Mouse (Mus musculus) Patski (cell line): ENCODE results near the gene Tmem136. TPM values are rescaled to one million over a fixed set of nuclear protein-coding genes. Genes with fewer than 3 reads are reported as not detected.
A peak's percentile ranks its signal among the peaks of the same experiment; 100 is the strongest.
"Not testable (repeated sequence)": the region's sequence is repeated elsewhere in the genome, so short reads cannot be mapped to it uniquely, and the experiment has no call there.

ENCODE experiments used
- ATAC-seq: fragments of 100-300 bp; one replicate; pipeline ENCODE4 v1.8.0; 2021
- CTCF ChIA-PET: fragments of 350-600 bp; sonication (Branson Sonifier 250); formaldehyde crosslinking; loops from one replicate; lab custom pipeline; 2022; ENCODE audit warnings: inconsistent platforms; lab: Charles Lee
- POLR2A ChIA-PET: fragments of 350-600 bp; sonication (Branson Sonifier 250); formaldehyde crosslinking; loops from one replicate; lab custom pipeline; 2022; ENCODE audit warnings: antibody characterized with exemption, inconsistent platforms; lab: Charles Lee
- DNase-seq: peaks from one replicate; pipeline ENCODE4 v3.0.0-alpha.2; 2011; ENCODE audit warnings: low read depth, low spot score
- H3K27me3 ChIP-seq: fragments of 371-371 bp; one replicate; pipeline ENCODE4 v1.5.1; 2021
- CTCF ChIP-seq: fragments of 100-300 bp; IDR thresholded peaks from one replicate; pipeline ENCODE4 v1.5.1; 2021
- in situ Hi-C: fragments of 300-500 bp; cut with MboI; formaldehyde crosslinking; loops from 3 replicates; pipeline ENCODE4 v1.11.1; 2018; ENCODE audit warnings: low pct_unique_long_range_greater_than_20kb, mixed read lengths
- polyA plus RNA-seq: library from polyadenylated mRNA; unstranded; gene quantifications from one replicate; pipeline ENCODE4 v1.2.3, GENCODE M21; 2021

Tmem136 gene
- polyA plus RNA-seq, 1 experiment from 2014 or later, result 27.9 TPM

DNA sequence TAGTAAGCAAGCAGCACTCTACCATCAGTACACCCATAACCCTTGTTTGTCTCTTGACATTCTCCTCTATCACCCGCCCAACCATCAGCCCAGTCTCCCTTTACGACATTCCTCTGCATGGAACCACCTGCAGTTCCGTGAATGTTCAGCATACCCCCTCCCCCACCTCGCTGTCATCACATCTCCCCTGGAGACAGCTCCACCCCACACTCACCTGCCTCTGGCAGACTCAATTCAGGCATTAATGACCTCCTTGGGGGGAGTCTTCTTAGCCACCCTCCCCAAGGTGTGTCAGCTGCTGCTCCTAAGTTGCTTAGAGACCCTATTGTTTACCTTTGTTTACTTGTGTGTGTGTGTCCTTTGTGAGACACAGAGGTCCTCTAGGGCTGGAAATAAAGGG lies 16.0 kb upstream of the Tmem136 start:
- TF ChIP-seq CTCF, result no peak
- CTCF ChIA-PET, result no interaction called here
- no peak for DNase-seq
- no peaks in the 10 kb centered on the region for H3K27me3 ChIP-seq
- POLR2A ChIA-PET, result no interaction called here
- in situ Hi-C loops, result no loop called here
- no peak for ATAC-seq

DNA sequence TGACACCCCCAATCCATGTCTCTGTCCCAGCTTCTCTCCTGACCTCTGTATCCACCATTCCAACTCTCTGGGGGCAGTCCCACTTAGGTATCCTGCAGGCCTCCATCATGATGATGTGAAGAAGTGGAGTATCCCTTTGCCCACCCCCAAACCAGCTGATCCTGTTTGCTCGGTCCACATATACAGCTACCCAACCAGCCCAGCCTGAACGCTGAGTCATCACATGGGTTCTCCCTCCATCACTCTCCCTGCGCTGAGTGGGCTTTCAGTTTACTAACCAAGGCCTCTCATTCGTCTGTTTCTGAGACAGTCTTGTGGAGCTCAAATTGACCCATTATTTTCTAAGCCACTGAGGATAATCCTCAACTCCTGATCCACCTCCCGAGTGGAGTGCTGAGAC lies 15.6 kb upstream of the Tmem136 start:
- in situ Hi-C loops, result no loop called here
- H3K27me3 ChIP-seq, result no peaks in the 10 kb centered on the region
- no peak for ATAC-seq
- no peak for DNase-seq
- TF ChIP-seq CTCF, result no peak
- CTCF ChIA-PET, result interaction anchor here (0.7 to 1.7 kb wide), 3 partner anchors 10 to 160 kb away, joined by 3 to 10 read pairs (median 5); no protein-coding TSS in a partner anchor
- POLR2A ChIA-PET, result no interaction called here

DNA sequence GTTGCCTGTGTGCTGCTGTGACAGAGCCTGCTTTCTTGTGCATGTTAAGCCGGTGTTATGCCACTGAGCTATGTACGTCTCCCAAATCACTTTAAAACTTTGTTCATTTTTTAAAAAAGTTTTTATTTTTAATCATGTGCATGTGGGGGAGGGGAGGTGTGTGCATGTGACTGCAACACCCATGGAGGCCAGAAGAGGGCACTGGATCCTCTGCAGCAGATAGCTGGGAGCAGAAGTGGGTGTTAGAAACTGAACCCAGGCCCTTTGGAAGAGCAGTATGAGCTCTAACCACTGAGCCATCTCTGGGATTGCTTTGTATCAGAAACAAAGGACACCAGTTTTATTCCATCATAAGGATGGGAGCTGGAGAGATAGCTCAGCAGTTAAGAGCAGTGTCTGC lies 14.3 kb upstream of the Tmem136 start:
- in situ Hi-C loops, result no loop called here
- CTCF ChIA-PET, result interaction anchor here (1.4 to 1.7 kb wide), 3 partner anchors 9 to 152 kb away, joined by 3 to 10 read pairs (median 5); no protein-coding TSS in a partner anchor
- DNase-seq, result no peak
- no peak for ATAC-seq
- no peaks in the 10 kb centered on the region for H3K27me3 ChIP-seq
- POLR2A ChIA-PET, result no interaction called here
- TF ChIP-seq CTCF, result no peak

DNA sequence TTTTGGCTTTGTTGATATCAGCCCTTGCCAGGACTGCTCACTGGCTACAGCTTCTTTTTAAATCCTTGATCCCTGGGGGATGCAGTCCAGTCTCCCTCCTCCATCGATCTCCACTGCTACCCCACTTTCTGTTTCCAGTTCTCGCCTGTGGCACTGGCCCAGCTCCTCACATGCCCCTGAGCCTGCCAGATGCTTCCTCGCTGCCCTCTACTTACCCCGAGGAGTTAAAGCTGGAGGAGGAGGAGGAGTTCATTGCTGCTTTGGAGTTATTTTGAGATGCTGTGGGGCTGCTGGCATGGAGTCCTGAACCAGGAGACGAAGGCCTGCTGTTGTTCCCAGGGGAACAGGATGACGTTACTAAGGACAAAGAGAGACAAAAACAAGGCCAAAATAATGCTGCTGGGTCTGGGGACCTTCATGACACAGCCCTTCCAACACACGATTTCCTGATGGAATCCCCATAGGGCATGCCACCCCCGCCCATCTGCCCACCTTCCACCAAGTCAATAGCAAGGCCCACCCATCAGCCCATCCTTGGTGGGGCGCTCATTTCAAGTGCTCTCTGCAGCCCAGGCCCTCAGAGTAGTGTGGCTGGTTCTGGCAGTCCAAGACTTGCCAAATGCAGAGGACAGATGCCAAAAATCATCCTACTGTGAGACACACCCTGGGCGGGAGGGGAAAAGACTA lies 10.9 kb upstream of the Tmem136 start:
- ATAC-seq (no peak), DNase-seq (no peak)
- in situ Hi-C loops, result no loop called here
- POLR2A ChIA-PET, result no interaction called here
- CTCF ChIA-PET, result no interaction called here
- no peaks in the 10 kb centered on the region for H3K27me3 ChIP-seq
- TF ChIP-seq CTCF, result no peak

DNA sequence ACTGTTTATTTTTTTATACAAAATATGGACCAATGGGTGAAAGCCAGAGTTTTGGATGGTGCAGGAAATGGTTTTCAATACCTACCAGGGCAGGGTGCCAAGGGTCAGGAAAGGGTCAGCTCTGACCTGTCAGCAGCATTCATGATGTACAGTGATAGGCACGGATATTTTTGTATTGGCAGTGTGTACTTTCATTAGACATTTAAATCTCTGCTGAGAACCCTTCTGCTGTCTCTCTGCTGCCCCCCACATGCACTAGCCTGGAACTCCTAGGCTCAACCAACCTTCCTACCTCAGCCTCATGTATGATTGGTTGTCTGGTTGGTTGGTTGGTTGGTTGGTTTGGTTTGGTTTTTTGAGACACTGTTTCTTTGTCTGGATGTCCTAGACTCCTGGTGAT lies 6.0 kb upstream of the Tmem136 start:
- TF ChIP-seq CTCF, result peak; percentile 36
- in situ Hi-C loops, result no loop called here
- ChIA-PET CTCF (interaction anchor here (1.8 kb wide), 1 partner anchor 9 kb away, joined by 5 read pairs; no protein-coding TSS in a partner anchor), POLR2A (no interaction called here)
- no peak for ATAC-seq
- no peak for DNase-seq
- H3K27me3 ChIP-seq, result no peaks in the 10 kb centered on the region

DNA sequence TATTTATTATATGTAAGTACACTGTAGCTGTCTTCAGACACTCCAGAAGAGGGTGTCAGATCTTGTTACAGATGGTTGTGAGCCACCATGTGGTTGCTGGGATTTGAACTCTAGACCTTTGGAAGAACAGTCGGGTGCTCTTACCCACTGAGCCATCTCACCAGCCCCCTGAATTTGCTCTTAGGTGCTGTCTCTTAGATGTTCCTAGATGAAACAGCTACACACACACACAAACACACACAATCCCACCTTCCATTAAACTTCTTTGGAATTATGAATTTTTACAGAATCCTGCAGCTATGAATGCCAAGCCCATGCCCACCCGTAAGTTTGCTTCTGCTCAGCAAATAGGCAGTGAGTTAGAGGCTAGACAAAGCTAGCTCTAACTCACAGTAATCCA lies 5.6 kb upstream of the Tmem136 start:
- POLR2A ChIA-PET, H3K27me3 ChIP-seq, DNase-seq, in situ Hi-C loops, ATAC-seq: not testable (repeated sequence)
- CTCF ChIA-PET, result interaction anchor here (1.8 kb wide), 1 partner anchor 9 kb away, joined by 5 read pairs; no protein-coding TSS in a partner anchor

DNA sequence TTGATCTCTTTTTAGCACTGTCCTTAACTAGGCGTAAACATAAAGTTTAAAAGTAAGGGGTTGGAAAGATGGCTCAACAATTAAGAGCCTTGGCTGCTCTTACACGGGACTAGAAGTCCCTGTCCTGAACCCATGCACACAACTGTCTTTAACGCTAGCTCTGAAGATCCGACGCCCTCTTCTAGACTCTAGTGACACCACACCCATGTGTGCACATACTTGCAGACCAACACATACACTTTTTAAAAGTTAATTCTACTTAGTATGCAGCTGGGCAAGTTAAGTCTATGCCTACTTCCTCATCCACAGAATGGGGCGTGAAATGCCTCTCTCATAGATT lies 597 bp upstream of the Tmem136 start:
- DNase-seq (no peak), ATAC-seq (no peak)
- no peak for TF ChIP-seq CTCF
- no peaks in the 10 kb centered on the region for H3K27me3 ChIP-seq
- ChIA-PET CTCF (interaction anchor here (2.0 kb wide), 1 partner anchor 10 kb away, joined by 10 read pairs; the partner anchor contains the start of gene Arhgef12), POLR2A (no interaction called here)
- in situ Hi-C loops, result no loop called here

DNA sequence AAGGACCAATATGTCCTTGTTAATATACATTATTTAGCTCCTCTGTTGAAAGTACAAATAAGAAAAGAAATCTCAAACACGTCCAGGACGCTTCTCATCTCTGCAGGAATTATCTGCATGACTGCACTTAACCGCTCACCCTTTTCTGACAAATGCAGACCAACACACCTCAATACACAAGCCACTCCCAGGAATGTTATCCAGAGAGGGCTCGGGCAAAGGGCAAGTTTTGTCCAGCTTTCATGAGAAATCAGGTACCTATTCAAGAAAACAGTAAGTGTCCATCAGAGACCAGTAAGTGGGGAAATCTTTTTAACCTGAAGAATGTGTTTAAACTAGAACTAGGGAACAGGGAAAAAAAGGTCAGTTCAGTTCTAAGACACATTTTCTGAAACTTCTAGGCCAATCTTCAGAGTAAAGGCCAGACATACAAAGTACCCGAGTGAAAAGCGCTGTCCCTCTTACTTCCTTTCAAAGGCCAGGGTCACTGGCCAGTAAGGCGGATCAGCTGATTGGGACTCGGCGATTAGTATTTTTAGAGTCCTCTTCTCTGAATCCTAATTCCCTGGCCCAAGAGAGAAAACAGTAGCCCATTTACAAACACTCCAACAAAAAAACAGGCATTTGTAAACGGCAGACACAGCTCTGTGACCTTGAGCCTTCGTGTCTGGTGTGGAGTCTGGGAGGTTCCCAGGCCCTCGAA lies 788 bp downstream of the Tmem136 start:
- CTCF ChIA-PET, result interaction anchor here (1.6 to 3.1 kb wide), 4 partner anchors 8 to 117 kb away, joined by 4 to 12 read pairs (median 8); partner anchors contain the start of gene Arhgef12
- no peak for ATAC-seq
- DNase-seq, result no peak
- TF ChIP-seq CTCF, result no peak
- no peaks in the 10 kb centered on the region for H3K27me3 ChIP-seq
- in situ Hi-C loops, result no loop called here
- POLR2A ChIA-PET, result interaction anchor here (0.8 to 1.7 kb wide), 3 partner anchors 9 to 116 kb away, joined by 3 to 4 read pairs (median 3); partner anchors contain the start of gene Arhgef12

DNA sequence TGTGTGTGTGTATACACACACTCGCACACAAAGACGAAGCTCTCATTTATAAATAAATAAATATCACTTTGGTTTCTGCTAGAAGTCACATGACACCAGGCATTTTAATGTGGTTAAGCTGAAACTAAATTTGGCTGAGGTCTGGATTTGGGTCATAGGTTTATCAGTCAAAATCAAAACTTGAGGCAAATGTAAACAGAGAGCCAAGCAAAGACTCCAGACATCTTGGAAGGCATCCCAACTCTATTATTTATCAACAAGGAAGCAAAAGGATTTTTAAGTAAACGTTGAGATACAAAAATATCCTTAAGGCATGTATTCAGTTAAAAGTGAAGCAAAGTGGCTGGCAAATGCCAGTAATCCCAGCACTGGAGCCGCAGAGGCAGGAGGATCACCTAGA lies 1.5 kb downstream of the Tmem136 start:
- POLR2A ChIA-PET, result interaction anchor here (1.7 kb wide), 1 partner anchor 116 kb away, joined by 4 read pairs; no protein-coding TSS in a partner anchor
- H3K27me3 ChIP-seq, result no peaks in the 10 kb centered on the region
- no peak for DNase-seq

DNA sequence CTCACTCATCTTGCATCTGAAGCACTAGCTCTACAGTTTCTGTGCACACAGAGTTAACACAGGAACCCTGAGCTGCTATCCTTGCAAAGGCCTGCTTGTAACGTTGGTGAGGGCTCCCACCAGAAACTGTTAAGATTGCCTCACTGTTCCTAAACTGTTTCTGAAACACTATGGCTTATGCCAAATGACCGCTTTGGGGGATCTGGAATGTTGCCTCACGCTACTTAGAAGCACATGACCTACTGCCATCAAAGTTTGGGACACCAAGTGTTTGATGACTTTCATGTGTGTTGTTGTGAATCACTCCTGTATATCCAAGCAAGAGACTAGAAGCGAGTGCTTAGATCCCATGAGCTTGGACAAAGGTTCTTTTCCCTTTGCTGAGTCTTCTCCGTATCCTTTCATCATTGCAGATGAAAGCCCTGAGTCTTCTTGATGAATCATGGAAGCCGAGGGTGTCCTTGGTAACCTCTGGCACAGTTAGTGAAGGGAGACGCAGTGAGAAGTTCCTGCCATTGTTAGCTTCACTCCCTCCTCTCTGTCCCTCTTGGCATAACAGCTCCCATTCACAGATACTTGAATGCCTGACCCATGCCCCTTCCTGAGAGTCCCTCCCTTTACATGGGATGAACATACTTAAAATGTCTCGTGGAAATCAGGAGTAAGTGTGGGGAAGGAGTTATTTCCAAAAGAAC lies 5.9 kb downstream of the Tmem136 start:
- no peak for TF ChIP-seq CTCF
- CTCF ChIA-PET, result interaction anchor here (1.0 to 1.3 kb wide), 2 partner anchors 101 to 110 kb away, joined by 3 read pairs; no protein-coding TSS in a partner anchor
- DNase-seq (no peak), ATAC-seq (no peak)
- in situ Hi-C loops, result no loop called here
- POLR2A ChIA-PET, result interaction anchor here (0.7 kb wide), 1 partner anchor 684 kb away, joined by 3 read pairs; no protein-coding TSS in a partner anchor
- no peaks in the 10 kb centered on the region for H3K27me3 ChIP-seq

More for the DNA sequence above, 1.5 kb downstream of the Tmem136 start:
- CTCF ChIA-PET, result interaction anchor here (1.6 to 3.1 kb wide), 3 partner anchors 104 to 116 kb away, joined by 4 to 12 read pairs (median 5); no protein-coding TSS in a partner anchor
- in situ Hi-C loops, result no loop called here
- ATAC-seq, result no peak
- TF ChIP-seq CTCF, result no peak
